Mouse (Mus musculus): ENCODE measurements around the gene Grk5.
"Not testable (repeated sequence)": the region's sequence is repeated elsewhere in the genome, so short reads cannot be mapped to it uniquely, and the experiment has no call there.

Gene Grk5

GRCm38 (mm10) chr19:60889714-60890315 is at the start of gene Grk5:
Gene Grk5, plus strand, starts transcription at chr19:60889749.
- peak; percentile 84 for DNase-seq (ENCODE audit: low read depth, low spot score)

GRCm38 (mm10) chr19:60843324-60843723 is 46.2 kb upstream of the Grk5 start:
- no peak for DNase-seq (ENCODE audit: low read depth, low spot score)

GRCm38 (mm10) chr19:60845731-60846130 is 43.8 kb upstream of the Grk5 start:
- no peak for DNase-seq (ENCODE audit: low read depth, low spot score)

GRCm38 (mm10) chr19:60860868-60861700 is 28.5 kb upstream of the Grk5 start, which contains the start of gene Sfxn4:
Gene Sfxn4, minus strand, starts transcription at chr19:60861479.
- peak; percentile 92 for DNase-seq (ENCODE audit: low read depth, low spot score)

- DNase-seq (ENCODE audit: low read depth, low spot score): not testable (repeated sequence)
Measured at GRCm38 (mm10) chr19:60866169-60866568, 23.4 kb upstream of the Grk5 start.

- no peak for DNase-seq (ENCODE audit: low read depth, low spot score)
Measured at GRCm38 (mm10) chr19:60870489-60870888, 19.1 kb upstream of the Grk5 start.

GRCm38 (mm10) chr19:60871366-60871765 is 18.2 kb upstream of the Grk5 start:
- no peak for DNase-seq (ENCODE audit: low read depth, low spot score)

GRCm38 (mm10) chr19:60872272-60872671 is 17.3 kb upstream of the Grk5 start:
- no peak for DNase-seq (ENCODE audit: low read depth, low spot score)

- no peak for DNase-seq (ENCODE audit: low read depth, low spot score)
Measured at GRCm38 (mm10) chr19:60873501-60873900, 16.0 kb upstream of the Grk5 start.

GRCm38 (mm10) chr19:60874064-60874694 is 15.4 kb upstream of the Grk5 start, which contains the start of gene Prdx3:
Gene Prdx3, minus strand, starts transcription at chr19:60874556.
- DNase-seq (ENCODE audit: low read depth, low spot score): peak; percentile 91

- DNase-seq (ENCODE audit: low read depth, low spot score): no peak
Measured at GRCm38 (mm10) chr19:60883129-60883528, 6.4 kb upstream of the Grk5 start.

GRCm38 (mm10) chr19:60887637-60888036 is 1.9 kb upstream of the Grk5 start:
- DNase-seq (ENCODE audit: low read depth, low spot score): no peak

GRCm38 (mm10) chr19:60889101-60889713 is 342 bp upstream of the Grk5 start:
- peak; percentile 43 for DNase-seq (ENCODE audit: low read depth, low spot score)

- DNase-seq (ENCODE audit: low read depth, low spot score): no peak
Measured at GRCm38 (mm10) chr19:60890391-60891122, 1.0 kb downstream of the Grk5 start.

GRCm38 (mm10) chr19:60891123-60891470 is 1.5 kb downstream of the Grk5 start:
- no peak for DNase-seq (ENCODE audit: low read depth, low spot score)

GRCm38 (mm10) chr19:60891934-60892547 is 2.5 kb downstream of the Grk5 start:
- DNase-seq (ENCODE audit: low read depth, low spot score): peak; percentile 38

- DNase-seq (ENCODE audit: low read depth, low spot score): no peak
Measured at GRCm38 (mm10) chr19:60895251-60895880, 5.8 kb downstream of the Grk5 start.

- no peak for DNase-seq (ENCODE audit: low read depth, low spot score)
Measured at GRCm38 (mm10) chr19:60903139-60903538, 13.6 kb downstream of the Grk5 start.

GRCm38 (mm10) chr19:60903971-60904370 is 14.4 kb downstream of the Grk5 start:
- DNase-seq (ENCODE audit: low read depth, low spot score): no peak

GRCm38 (mm10) chr19:60905477-60905876 is 15.9 kb downstream of the Grk5 start:
- no peak for DNase-seq (ENCODE audit: low read depth, low spot score)

All from WW6 (cell line).